Mouse (Mus musculus) ES-Bruce4 (cell line): ENCODE measurements around the gene Ep400. TPM values are rescaled to one million over a fixed set of nuclear protein-coding genes. Genes with fewer than 3 reads are reported as not detected.

Source experiments
- H3K27ac ChIP-seq: 2 replicates; pipeline ENCODE4 v1.5.1; 2012; ENCODE audit warnings: low read length, inconsistent platforms; ENCODE audit not compliant: insufficient read depth
- H3K27me3 ChIP-seq: 2 replicates; pipeline ENCODE4 v1.6.1; 2012; ENCODE audit warnings: mild to moderate bottlenecking, low read length, inconsistent platforms; ENCODE audit not compliant: control insufficient read depth, poor library complexity, insufficient read depth, severe bottlenecking
- H3K36me3 ChIP-seq: 2 replicates; pipeline ENCODE4 v1.6.1; 2012; ENCODE audit warnings: inconsistent platforms, mild to moderate bottlenecking, low read length, moderate library complexity; ENCODE audit not compliant: control insufficient read depth, poor library complexity, insufficient read depth, severe bottlenecking
- H3K4me1 ChIP-seq: one replicate; pipeline ENCODE4 v1.8.1; 2011; ENCODE audit warnings: low read length; ENCODE audit not compliant: control insufficient read depth, insufficient read depth
- H3K4me3 ChIP-seq: 2 replicates; pipeline ENCODE4 v1.5.1; 2011; ENCODE audit warnings: low read depth, mild to moderate bottlenecking, low read length
- H3K9ac ChIP-seq: 2 replicates; pipeline ENCODE4 v1.6.1; 2012; ENCODE audit warnings: low read depth, mild to moderate bottlenecking, inconsistent platforms; ENCODE audit not compliant: poor library complexity, severe bottlenecking
- H3K9me3 ChIP-seq: replicated peaks from 2 replicates; pipeline ENCODE4 v1.6.1; 2012; ENCODE audit warnings: mild to moderate bottlenecking, low read length, inconsistent platforms; ENCODE audit not compliant: control insufficient read depth, poor library complexity, insufficient read depth, severe bottlenecking
- CTCF ChIP-seq: IDR thresholded peaks from one replicate; pipeline ENCODE4 v1.8.1; 2011; ENCODE audit warnings: low read depth, low read length
- EP300 ChIP-seq: IDR thresholded peaks from 2 replicates; pipeline ENCODE4 v1.6.1; 2011; ENCODE audit warnings: low read depth, low read length; ENCODE audit not compliant: insufficient read depth
- POLR2A ChIP-seq: IDR thresholded peaks from one replicate; pipeline ENCODE4 v1.8.1; 2011; ENCODE audit warnings: low read length; ENCODE audit not compliant: insufficient read depth
- polyA plus RNA-seq: library from polyadenylated mRNA; stranded (reverse); fragments of >200 nt; gene quantifications from 2 replicates; pipeline ENCODE4 v1.2.4, GENCODE M21; 2011; ENCODE audit warnings: low read depth; ENCODE audit not compliant: missing spikeins, insufficient read depth, insufficient read length

Ep400 gene
- polyA plus RNA-seq, 1 experiment = 104 TPM

GRCm38 (mm10) chr5:110806676-110807075, 36.2 kb upstream of the Ep400 start:
- peak overlapping the region; percentile 97 for H3K9ac ChIP-seq
- peaks cover 6% of the 10 kb centered on the region; the same call in 1 of the 2 replicates for H3K36me3 ChIP-seq
- peak overlapping the region; percentile 94 for H3K27ac ChIP-seq
- no peaks in the 10 kb centered on the region for H3K9me3 ChIP-seq
- TF ChIP-seq EP300 (peak; percentile 85), POLR2A (no peak), CTCF (no peak)
- peak overlapping the region; percentile 41 for H3K4me3 ChIP-seq
- H3K27me3 ChIP-seq = no peaks in the 10 kb centered on the region
- peaks cover 7% of the 10 kb centered on the region for H3K4me1 ChIP-seq

- H3K27ac ChIP-seq = peak overlapping the region; percentile 94
- TF ChIP-seq POLR2A (no peak), EP300 (peak; percentile 69; the same call in 1 of the 2 replicates)
- H3K27me3 ChIP-seq = no peaks in the 10 kb centered on the region
- peak overlapping the region; percentile 14 for H3K4me3 ChIP-seq
- no peaks in the 10 kb centered on the region for H3K9me3 ChIP-seq
- peaks cover 6% of the 10 kb centered on the region; the same call in 1 of the 2 replicates for H3K36me3 ChIP-seq
- H3K4me1 ChIP-seq = peaks cover 10% of the 10 kb centered on the region
- H3K9ac ChIP-seq = peak overlapping the region; percentile 24
Observed at GRCm38 (mm10) chr5:110806154-110806553, 35.6 kb upstream of the Ep400 start.

GRCm38 (mm10) chr5:110804012-110804743, 33.7 kb upstream of the Ep400 start:
- Histone ChIP-seq H3K36me3 (peaks cover 13% of the 10 kb centered on the region), H3K27me3 (no peaks in the 10 kb centered on the region), H3K9me3 (no peaks in the 10 kb centered on the region), H3K4me3 (peak overlapping the region; percentile 11), H3K4me1 (peaks cover 13% of the 10 kb centered on the region), H3K27ac (peak overlapping the region; percentile 94), H3K9ac (peak overlapping the region; percentile 5; the same call in 1 of the 2 replicates)
- TF ChIP-seq EP300 (peak; percentile 99), POLR2A (no peak)

- Histone ChIP-seq H3K9me3 (no peaks in the 10 kb centered on the region), H3K27ac (peak overlapping the region; percentile 51; the same call in 1 of the 2 replicates), H3K27me3 (no peaks in the 10 kb centered on the region), H3K4me3 (no peak overlapping the region), H3K4me1 (peaks cover 13% of the 10 kb centered on the region), H3K36me3 (peaks cover 25% of the 10 kb centered on the region), H3K9ac (no peak overlapping the region)
- TF ChIP-seq CTCF = no peak
- no peak for TF ChIP-seq EP300
- no peak for TF ChIP-seq POLR2A
Observed at GRCm38 (mm10) chr5:110802809-110803208, 32.3 kb upstream of the Ep400 start.

- TF ChIP-seq EP300 (no peak), POLR2A (no peak), CTCF (no peak)
- H3K36me3 ChIP-seq = peaks cover 22% of the 10 kb centered on the region
- no peaks in the 10 kb centered on the region for H3K27me3 ChIP-seq
- H3K4me3 ChIP-seq = no peak overlapping the region
- no peak overlapping the region for H3K9ac ChIP-seq
- no peaks in the 10 kb centered on the region for H3K9me3 ChIP-seq
- H3K27ac ChIP-seq = no peak overlapping the region
- H3K4me1 ChIP-seq = peaks cover 13% of the 10 kb centered on the region
Observed at GRCm38 (mm10) chr5:110802186-110802585, 31.7 kb upstream of the Ep400 start.

GRCm38 (mm10) chr5:110801036-110801624, 30.6 kb upstream of the Ep400 start:
- H3K4me3 ChIP-seq = no peak overlapping the region
- 0 out of 2 replicates have a peak, but pooled peaks cover 1% of the 10 kb centered on the region for H3K9me3 ChIP-seq
- TF ChIP-seq POLR2A (no peak), EP300 (no peak), CTCF (no peak)
- H3K36me3 ChIP-seq = peaks cover 29% of the 10 kb centered on the region
- H3K27me3 ChIP-seq = no peaks in the 10 kb centered on the region
- no peak overlapping the region for H3K27ac ChIP-seq
- H3K4me1 ChIP-seq = peaks cover 13% of the 10 kb centered on the region
- H3K9ac ChIP-seq = no peak overlapping the region
